Mouse (Mus musculus) cerebellum, adult 9-10 months (tissue): ENCODE data around the gene Deup1.
"Not testable (repeated sequence)": the region's sequence is repeated elsewhere in the genome, so short reads cannot be mapped to it uniquely, and the experiment has no call there.

Source experiments
- DNase-seq: peaks from one replicate; pipeline ENCODE4 v3.0.0; 2022

The Deup1 gene

GRCm38 (mm10) chr9:15587157-15587854, 40.4 kb downstream of the Deup1 start:
- no peak for DNase-seq

GRCm38 (mm10) chr9:15585956-15586355, 41.8 kb downstream of the Deup1 start:
- no peak for DNase-seq

GRCm38 (mm10) chr9:15584209-15584608, 43.5 kb downstream of the Deup1 start:
- DNase-seq: no peak

GRCm38 (mm10) chr9:15582026-15582425, 45.7 kb downstream of the Deup1 start:
- DNase-seq: no peak

GRCm38 (mm10) chr9:15580176-15580575, 47.6 kb downstream of the Deup1 start:
- DNase-seq: no peak

- no peak for DNase-seq
These were observed 48.8 kb downstream of the Deup1 start for GRCm38 (mm10) chr9:15578946-15579345.

- no peak for DNase-seq
These were observed 49.3 kb downstream of the Deup1 start for GRCm38 (mm10) chr9:15578427-15578826.

- DNase-seq: no peak
These were observed 52.8 kb downstream of the Deup1 start for GRCm38 (mm10) chr9:15574750-15575454.

- DNase-seq: no peak
These were observed 65.4 kb downstream of the Deup1 start for GRCm38 (mm10) chr9:15562353-15562752.

- DNase-seq: no peak
These were observed 67.3 kb downstream of the Deup1 start for GRCm38 (mm10) chr9:15560451-15560850.

GRCm38 (mm10) chr9:15553322-15553721, 74.4 kb downstream of the Deup1 start:
- DNase-seq: no peak

GRCm38 (mm10) chr9:15551933-15552851, 75.5 kb downstream of the Deup1 start:
- DNase-seq: no peak

GRCm38 (mm10) chr9:15551073-15551472, 76.7 kb downstream of the Deup1 start:
- not testable (repeated sequence) for DNase-seq

- no peak for DNase-seq
These were observed 77.2 kb downstream of the Deup1 start for GRCm38 (mm10) chr9:15550461-15550961.

- no peak for DNase-seq
These were observed 85.9 kb downstream of the Deup1 start for GRCm38 (mm10) chr9:15541735-15542354.

GRCm38 (mm10) chr9:15538979-15539533, 88.7 kb downstream of the Deup1 start:
- DNase-seq: no peak

- DNase-seq: no peak
These were observed 90.2 kb downstream of the Deup1 start for GRCm38 (mm10) chr9:15537455-15538048.

GRCm38 (mm10) chr9:15536861-15537426, 90.8 kb downstream of the Deup1 start:
- no peak for DNase-seq

- no peak for DNase-seq
These were observed 92.3 kb downstream of the Deup1 start for GRCm38 (mm10) chr9:15535418-15535817.

GRCm38 (mm10) chr9:15534110-15534509, 93.6 kb downstream of the Deup1 start:
- DNase-seq: no peak

GRCm38 (mm10) chr9:15533336-15534070, 94.2 kb downstream of the Deup1 start:
- DNase-seq: no peak
